Mouse (Mus musculus): Measurements from ENCODE around the gene Glis3.

GRCm38 (mm10) chr19:28389146-28389545, 290.7 kb downstream of the Glis3 start:
- TF ChIP-seq CTCF (IDR thresholded peaks at IDR 0.05; ENCODE audit: low read depth, low read length) (no peak), GATA1 (IDR thresholded peaks at IDR 0.05; ENCODE audit: borderline replicate concordance, low read length) (no peak), GATA2 (IDR thresholded peaks at IDR 0.05; ENCODE audit: borderline replicate concordance, low read depth, low read length) (no peak), POLR2AphosphoS5 (IDR thresholded peaks at IDR 0.05; ENCODE audit: insufficient replicate concordance, low read depth, low read length) (no peak)
